Mouse (Mus musculus): ENCODE data around the gene Smap2. TPM values are rescaled to one million over a fixed set of nuclear protein-coding genes. Genes with fewer than 3 reads are reported as not detected.
A peak's percentile ranks its signal among the peaks of the same experiment; 100 is the strongest.

Gene Smap2
- polyA plus RNA-seq, 1 experiment: 60.0 TPM

GRCm38 (mm10) chr4:121028659-121029392, 11.8 kb upstream of the Smap2 start:
- no peak overlapping the region for H3K27ac ChIP-seq (ENCODE audit: control insufficient read depth, insufficient read depth, low read depth, low read length, poor library complexity)
- peaks cover 5% of the 10 kb centered on the region; the same call in 1 of the 2 replicates for H3K4me1 ChIP-seq (ENCODE audit: control insufficient read depth, insufficient read depth, low read length)
- 45% methylated on average over 14 of the region's 14 CpGs for WGBS
- TF ChIP-seq CTCF (IDR thresholded peaks at IDR 0.05; ENCODE audit: control insufficient read depth, insufficient read depth, low read length): peak; percentile 87
- no peak for TF ChIP-seq POLR2A (IDR thresholded peaks at IDR 0.05; ENCODE audit: borderline replicate concordance, control insufficient read depth, low read depth, low read length)
- H3K4me3 ChIP-seq (replicated peaks; ENCODE audit: control insufficient read depth, low read depth, low read length): no peak overlapping the region

- no peak overlapping the region for H3K4me3 ChIP-seq (replicated peaks; ENCODE audit: control insufficient read depth, low read depth, low read length)
- WGBS: 30% methylated on average over 1 of the region's 1 CpGs
- TF ChIP-seq POLR2A (IDR thresholded peaks at IDR 0.05; ENCODE audit: borderline replicate concordance, control insufficient read depth, low read depth, low read length): no peak
- no peak for TF ChIP-seq CTCF (IDR thresholded peaks at IDR 0.05; ENCODE audit: control insufficient read depth, insufficient read depth, low read length)
- no peak overlapping the region for H3K27ac ChIP-seq (ENCODE audit: control insufficient read depth, insufficient read depth, low read depth, low read length, poor library complexity)
- H3K4me1 ChIP-seq (ENCODE audit: control insufficient read depth, insufficient read depth, low read length): peaks cover 9% of the 10 kb centered on the region; the same call in 1 of the 2 replicates
Measured at GRCm38 (mm10) chr4:121028146-121028545, 11.1 kb upstream of the Smap2 start.

- H3K4me1 ChIP-seq (ENCODE audit: control insufficient read depth, insufficient read depth, low read length): peaks cover 9% of the 10 kb centered on the region; the same call in 1 of the 2 replicates
- TF ChIP-seq POLR2A (IDR thresholded peaks at IDR 0.05; ENCODE audit: borderline replicate concordance, control insufficient read depth, low read depth, low read length): no peak
- TF ChIP-seq CTCF (IDR thresholded peaks at IDR 0.05; ENCODE audit: control insufficient read depth, insufficient read depth, low read length): no peak
- 44% methylated on average over 2 of the region's 2 CpGs for WGBS
- H3K4me3 ChIP-seq (replicated peaks; ENCODE audit: control insufficient read depth, low read depth, low read length): no peak overlapping the region
- no peak overlapping the region for H3K27ac ChIP-seq (ENCODE audit: control insufficient read depth, insufficient read depth, low read depth, low read length, poor library complexity)
Measured at GRCm38 (mm10) chr4:121025681-121026080, 8.6 kb upstream of the Smap2 start.

GRCm38 (mm10) chr4:121023941-121024340, 6.9 kb upstream of the Smap2 start:
- Histone ChIP-seq H3K4me1 (ENCODE audit: control insufficient read depth, insufficient read depth, low read length) (peaks cover 7% of the 10 kb centered on the region; the same call in 1 of the 2 replicates), H3K27ac (ENCODE audit: control insufficient read depth, insufficient read depth, low read depth, low read length, poor library complexity) (peak overlapping the region; percentile 16; the same call in 1 of the 2 replicates), H3K4me3 (replicated peaks; ENCODE audit: control insufficient read depth, low read depth, low read length) (no peak overlapping the region)
- 9% methylated on average over 2 of the region's 2 CpGs for WGBS
- TF ChIP-seq CTCF (IDR thresholded peaks at IDR 0.05; ENCODE audit: control insufficient read depth, insufficient read depth, low read length) (no peak), POLR2A (IDR thresholded peaks at IDR 0.05; ENCODE audit: borderline replicate concordance, control insufficient read depth, low read depth, low read length) (no peak)

GRCm38 (mm10) chr4:121023464-121023863, 6.4 kb upstream of the Smap2 start:
- TF ChIP-seq POLR2A (IDR thresholded peaks at IDR 0.05; ENCODE audit: borderline replicate concordance, control insufficient read depth, low read depth, low read length): no peak
- no peak for TF ChIP-seq CTCF (IDR thresholded peaks at IDR 0.05; ENCODE audit: control insufficient read depth, insufficient read depth, low read length)
- H3K27ac ChIP-seq (ENCODE audit: control insufficient read depth, insufficient read depth, low read depth, low read length, poor library complexity): no peak overlapping the region; the same call in 1 of the 2 replicates
- 70% methylated on average over 7 of the region's 7 CpGs for WGBS

GRCm38 (mm10) chr4:121021911-121022310, 4.9 kb upstream of the Smap2 start:
- H3K27ac ChIP-seq (ENCODE audit: control insufficient read depth, insufficient read depth, low read depth, low read length, poor library complexity): no peak overlapping the region
- H3K4me3 ChIP-seq (replicated peaks; ENCODE audit: control insufficient read depth, low read depth, low read length): no peak overlapping the region
- H3K4me1 ChIP-seq (ENCODE audit: control insufficient read depth, insufficient read depth, low read length): peaks cover 7% of the 10 kb centered on the region; the same call in 1 of the 2 replicates
- TF ChIP-seq CTCF (IDR thresholded peaks at IDR 0.05; ENCODE audit: control insufficient read depth, insufficient read depth, low read length) (no peak), POLR2A (IDR thresholded peaks at IDR 0.05; ENCODE audit: borderline replicate concordance, control insufficient read depth, low read depth, low read length) (no peak)

More at GRCm38 (mm10) chr4:121023464-121023863, 6.4 kb upstream of the Smap2 start:
- Histone ChIP-seq H3K4me1 (ENCODE audit: control insufficient read depth, insufficient read depth, low read length) (peaks cover 7% of the 10 kb centered on the region; the same call in 1 of the 2 replicates), H3K4me3 (replicated peaks; ENCODE audit: control insufficient read depth, low read depth, low read length) (no peak overlapping the region)

- H3K4me3 ChIP-seq (replicated peaks; ENCODE audit: control insufficient read depth, low read depth, low read length): no peak overlapping the region
- TF ChIP-seq CTCF (IDR thresholded peaks at IDR 0.05; ENCODE audit: control insufficient read depth, insufficient read depth, low read length) (no peak), POLR2A (IDR thresholded peaks at IDR 0.05; ENCODE audit: borderline replicate concordance, control insufficient read depth, low read depth, low read length) (no peak)
- peaks cover 5% of the 10 kb centered on the region; the same call in 1 of the 2 replicates for H3K4me1 ChIP-seq (ENCODE audit: control insufficient read depth, insufficient read depth, low read length)
- H3K27ac ChIP-seq (ENCODE audit: control insufficient read depth, insufficient read depth, low read depth, low read length, poor library complexity): no peak overlapping the region
- 77% methylated on average over 10 of the region's 10 CpGs for WGBS
Measured at GRCm38 (mm10) chr4:121020040-121020790, 3.2 kb upstream of the Smap2 start.

- no peak overlapping the region for H3K27ac ChIP-seq (ENCODE audit: control insufficient read depth, insufficient read depth, low read depth, low read length, poor library complexity)
- no peak for TF ChIP-seq POLR2A (IDR thresholded peaks at IDR 0.05; ENCODE audit: borderline replicate concordance, control insufficient read depth, low read depth, low read length)
- TF ChIP-seq CTCF (IDR thresholded peaks at IDR 0.05; ENCODE audit: control insufficient read depth, insufficient read depth, low read length): no peak
- H3K4me1 ChIP-seq (ENCODE audit: control insufficient read depth, insufficient read depth, low read length): peaks cover under 1% of the 10 kb centered on the region; the same call in 1 of the 2 replicates
- 42% methylated on average over 3 of the region's 3 CpGs for WGBS
- no peak overlapping the region for H3K4me3 ChIP-seq (replicated peaks; ENCODE audit: control insufficient read depth, low read depth, low read length)
Measured at GRCm38 (mm10) chr4:121018250-121018649, 1.2 kb upstream of the Smap2 start.

Data from bone marrow, adult 2 months (tissue).